Mouse (Mus musculus) lung, postnatal 0 days (tissue): ENCODE results near the gene Gm10644.

ENCODE experiments used
- CTCF ChIP-seq: IDR thresholded peaks from 2 replicates; pipeline ENCODE4 v1.5.1; 2016; ENCODE audit warnings: antibody characterized with exemption, mild to moderate bottlenecking
- EP300 ChIP-seq: IDR thresholded peaks from 2 replicates; pipeline ENCODE4 v1.6.1; 2016; ENCODE audit warnings: antibody characterized with exemption, mild to moderate bottlenecking, control low read depth

DNA sequence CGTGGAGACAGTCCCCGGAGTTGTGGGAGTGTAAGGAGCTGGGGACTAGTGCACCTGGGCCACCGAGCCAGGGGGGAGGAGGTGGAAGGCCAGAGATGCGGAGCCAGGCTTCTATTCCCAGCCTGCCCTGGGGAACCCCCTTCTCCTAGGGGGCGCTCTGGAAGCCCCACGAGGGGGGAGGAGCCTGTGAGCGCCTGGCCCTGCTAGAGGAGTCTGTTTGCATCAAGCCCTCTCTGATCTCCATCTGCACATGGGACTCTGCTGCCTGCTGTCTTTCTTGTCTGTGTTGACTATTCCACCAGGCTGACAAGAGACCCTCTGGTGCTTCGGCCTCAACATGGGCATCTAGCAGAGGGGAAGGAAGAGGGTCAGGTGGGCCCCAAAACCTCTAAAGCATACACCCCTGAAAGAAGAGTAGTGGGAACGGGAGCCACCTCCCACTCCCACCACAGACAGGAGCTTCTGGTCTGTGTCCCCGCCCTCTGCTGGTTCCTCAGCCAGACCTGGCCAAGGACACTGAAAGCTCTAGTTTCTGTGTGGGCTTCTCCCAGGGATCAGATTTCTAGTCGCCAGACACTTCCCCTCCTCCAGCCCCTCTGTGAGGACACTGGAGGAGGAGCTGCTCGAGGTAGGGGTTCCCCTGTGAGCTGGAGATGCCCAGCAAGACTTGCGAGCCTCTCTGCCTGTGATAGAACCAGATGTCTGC is 51.9 kb downstream of the Gm10644 start:
- TF ChIP-seq CTCF (peak; percentile 38), EP300 (no peak)
